Mouse (Mus musculus): ENCODE measurements at regions not wholly inside any gene's neighbourhood (a gene's known extent, or its start where the extent isn't known, plus 50 kb on each side); places are given as distances from the start of the nearest gene placed in this dataset.

- TF ChIP-seq CTCF (IDR thresholded peaks at IDR 0.05; ENCODE audit: low read depth, low read length), result no peak
- TF ChIP-seq POLR2A (IDR thresholded peaks at IDR 0.05; ENCODE audit: borderline replicate concordance, low read depth, low read length), result no peak
Measured at GRCm38 (mm10) chr14:76876015-76876414, 160.6 kb upstream of the Ccdc122 start.

All from bone marrow macrophage, adult 2 months (primary cell).